Mouse (Mus musculus): ENCODE measurements around the gene Anapc1.

Anapc1 gene

DNA sequence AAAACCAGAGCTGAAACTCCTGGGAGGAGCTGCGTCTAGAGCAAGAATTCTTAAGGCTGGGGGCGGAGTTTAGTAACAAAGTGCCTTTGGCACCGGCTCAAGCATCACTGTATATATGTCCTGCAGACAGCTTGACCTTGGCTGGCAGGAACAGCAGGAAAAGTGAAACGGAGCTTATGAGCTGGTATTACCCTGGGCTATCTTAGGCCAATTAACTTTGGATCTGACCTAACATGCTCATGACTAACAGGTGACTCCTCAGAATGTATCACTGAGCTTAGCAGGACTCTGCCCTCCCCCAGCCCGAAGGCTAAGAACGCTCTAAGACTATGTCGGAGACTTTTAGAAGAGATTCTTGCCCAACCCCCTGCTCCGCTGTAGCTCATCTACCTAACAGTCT lies 121.3 kb downstream of the Anapc1 start:
- DNase-seq, result no peak

DNA sequence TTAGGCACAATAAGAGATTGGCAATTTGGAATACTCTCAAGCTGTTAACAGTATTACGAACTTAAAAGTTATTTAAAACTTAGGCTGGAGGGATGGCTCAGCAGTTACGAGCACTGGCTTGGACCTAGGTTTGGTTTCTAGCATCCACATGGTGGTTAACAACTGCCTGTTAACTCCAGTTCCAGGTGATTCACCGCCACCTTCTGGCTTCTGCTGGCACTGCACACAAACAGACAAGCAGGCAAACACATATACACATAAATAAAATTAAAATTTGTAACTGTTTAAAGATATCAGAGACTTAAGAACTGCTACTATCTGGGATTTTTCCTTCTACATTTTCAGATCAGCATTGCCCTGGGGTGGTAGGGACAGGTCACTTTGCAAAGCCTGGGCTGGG lies 123.0 kb downstream of the Anapc1 start:
- DNase-seq, result no peak
